Mouse (Mus musculus) inflammation-experienced regulatory T-cells, adult 6 months (primary cell): ENCODE measurements around the gene Ttc9. TPM values are rescaled to one million over a fixed set of nuclear protein-coding genes. Genes with fewer than 3 reads are reported as not detected.

Experiments used
- polyA plus RNA-seq, 3 experiments: library from polyadenylated mRNA; unstranded; fragments of 100-300 nt; shearing (Covaris generic); gene quantifications; one replicate each; pipeline ENCODE4 v1.2.1; 2017

Gene Ttc9
- polyA plus RNA-seq, 3 experiments from 2014 or later, result 0.09 TPM; not detected in 2

Other genes with a start within 250 kb of the Ttc9 start
- 1 to 10 TPM in 2 of 3 experiments, under 1 TPM in 1; 0.80 to 1.0 (median 1.0) TPM for gene Adam4, start 209.3 kb upstream of the Ttc9 start, polyA plus RNA-seq
- gene Cox16, start 146.1 kb upstream of the Ttc9 start, polyA plus RNA-seq, result 100 to 1,000 TPM; 149 to 174 (median 159) TPM
- 10 to 100 TPM; 11.7 to 21.8 (median 15.0) TPM for gene Gm20498, start 98.3 kb upstream of the Ttc9 start, polyA plus RNA-seq
- 10 to 100 TPM; 58.2 to 66.3 (median 66.0) TPM for gene Synj2bp, start 98.3 kb upstream of the Ttc9 start, polyA plus RNA-seq
- gene Adam21, start 62.8 kb upstream of the Ttc9 start, polyA plus RNA-seq, result under 1 TPM in 1 of 3 experiments, not detected in 2; 0.13 TPM
- gene Med6, start 36.2 kb upstream of the Ttc9 start, polyA plus RNA-seq, result 10 to 100 TPM; 31.5 to 37.3 (median 33.4) TPM
- under 1 TPM in 2 of 3 experiments, not detected in 1; 0.11 to 0.20 TPM for gene Map3k9, start 149.9 kb downstream of the Ttc9 start, polyA plus RNA-seq
- gene Pcnx, start 228.8 kb downstream of the Ttc9 start, polyA plus RNA-seq, result 10 to 100 TPM in 2 of 3 experiments, 1 to 10 TPM in 1; 3.3 to 14.3 (median 12.6) TPM